Mouse (Mus musculus): Measurements from ENCODE around the gene Cfap44. TPM values are rescaled to one million over a fixed set of nuclear protein-coding genes. Genes with fewer than 3 reads are reported as not detected.

Gene Cfap44
- polyA plus RNA-seq, 1 experiment from 2014 or later, result not detected

DNA sequence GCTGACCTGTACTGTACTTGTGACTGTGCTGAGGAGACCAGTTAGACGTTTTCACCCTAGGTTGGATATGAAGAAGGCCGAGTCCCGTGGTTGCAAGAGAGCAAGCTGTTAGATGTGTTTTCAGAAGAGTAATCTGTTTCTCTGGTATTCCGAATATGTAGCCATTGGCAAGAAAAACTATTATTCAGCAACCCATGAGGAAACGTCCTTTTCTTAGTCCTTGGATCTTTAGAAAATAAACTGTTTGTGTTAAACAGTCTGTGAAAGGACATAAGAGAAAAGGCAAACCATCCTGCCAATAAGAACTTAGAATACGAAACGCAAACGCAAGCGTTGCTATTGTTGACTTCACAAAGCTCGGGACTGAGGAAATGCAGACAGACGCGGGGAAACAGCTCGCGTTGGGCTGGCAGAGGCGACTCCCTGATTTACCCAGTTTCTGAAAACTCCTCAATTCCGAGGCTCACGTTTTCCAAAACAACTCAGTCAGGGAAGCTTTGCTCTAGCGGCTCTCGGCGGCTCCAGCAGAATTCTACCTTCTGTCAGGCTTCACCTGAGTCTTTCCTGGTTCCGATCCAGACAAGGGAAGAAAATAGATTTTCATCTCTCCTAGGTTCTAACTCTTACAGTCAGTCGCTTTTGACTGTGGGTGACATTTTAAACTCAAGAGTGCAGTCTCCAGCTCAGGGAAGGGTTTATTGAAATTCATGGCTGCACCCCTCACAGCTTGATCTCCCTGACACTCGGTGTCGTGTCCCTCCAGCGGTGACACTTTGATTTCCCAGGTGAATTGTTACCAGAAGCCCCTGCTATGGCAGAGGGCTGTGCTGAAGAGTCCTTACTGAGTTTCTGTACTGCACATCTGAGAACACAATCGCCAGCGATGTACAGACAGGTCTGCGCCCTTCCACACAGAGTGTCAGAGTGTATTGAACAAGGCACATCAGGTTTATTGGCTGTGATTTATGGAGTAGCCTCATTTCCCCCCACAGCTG, 87.3 kb downstream of the Cfap44 start:
- 46% methylated on average over 28 of the region's 28 CpGs for WGBS

DNA sequence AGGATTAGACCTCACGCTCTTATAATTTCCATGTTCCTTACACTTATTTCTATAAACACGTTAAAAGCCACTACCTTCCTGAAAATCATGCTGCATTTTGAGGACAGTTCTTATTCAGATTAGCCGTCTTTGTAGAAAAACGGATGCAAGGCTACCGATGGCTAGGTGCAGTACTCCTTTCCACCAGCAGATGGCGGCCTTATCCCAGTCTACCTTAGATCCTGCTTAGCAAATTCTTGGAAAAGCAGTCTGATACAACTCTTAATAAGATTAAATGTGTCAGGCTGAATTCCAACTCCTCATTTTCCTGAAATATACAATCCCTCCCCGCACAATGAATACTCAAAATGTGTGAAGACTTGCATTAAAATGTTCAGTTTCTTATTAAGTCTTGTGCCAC, 89.5 kb downstream of the Cfap44 start:
- no peak for ATAC-seq (ENCODE audit: extremely low read depth, insufficient number of reproducible peaks, low FRiP score, low TSS enrichment)
- 2% methylated on average over 7 of the region's 7 CpGs for WGBS

More for the DNA sequence above, 87.3 kb downstream of the Cfap44 start:
- Histone ChIP-seq H3K27ac (replicated peaks) (peak overlapping the region; percentile 37), H3K27me3 (replicated peaks) (peaks cover 9% of the 10 kb centered on the region), H3K4me2 (0 out of 2 replicates have a peak overlapping the region, but pooled peaks have one; percentile 1), H3K36me3 (peaks cover 22% of the 10 kb centered on the region), H3K4me3 (no peak overlapping the region), H3K9ac (0 out of 2 replicates have a peak overlapping the region, but pooled peaks have one; percentile 16), H3K4me1 (no peaks in the 10 kb centered on the region; the same call in 1 of the 2 replicates), H3K9me3 (no peaks in the 10 kb centered on the region)
- no peak for ATAC-seq (ENCODE audit: extremely low read depth, insufficient number of reproducible peaks, low FRiP score, low TSS enrichment)

DNA sequence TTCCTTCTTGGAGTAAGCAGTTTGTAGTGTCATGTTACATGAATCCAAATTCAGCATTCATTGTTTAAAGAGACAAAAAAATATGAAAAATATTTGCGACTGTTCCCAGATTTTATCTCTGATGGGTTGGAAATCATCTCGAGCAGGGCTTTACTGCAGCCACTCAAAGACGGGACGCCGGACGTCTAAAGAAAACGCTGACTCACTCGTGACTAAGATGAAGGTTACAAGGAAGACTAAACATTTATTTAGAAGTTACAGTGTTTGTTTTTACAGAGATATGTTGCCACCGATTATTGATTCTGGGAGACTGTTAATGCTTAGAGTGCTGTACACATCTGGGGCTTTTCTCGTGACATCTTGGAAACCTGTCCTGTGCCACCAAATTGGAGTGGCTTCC, 90.2 kb downstream of the Cfap44 start:
- H3K27ac ChIP-seq (replicated peaks), result no peak overlapping the region
- no peak for ATAC-seq (ENCODE audit: extremely low read depth, insufficient number of reproducible peaks, low FRiP score, low TSS enrichment)
- 70% methylated on average over 10 of the region's 10 CpGs for WGBS

More for the DNA sequence above, 89.5 kb downstream of the Cfap44 start:
- H3K4me2 ChIP-seq, result no peak overlapping the region
- H3K9me3 ChIP-seq, result no peaks in the 10 kb centered on the region
- no peak overlapping the region for H3K27ac ChIP-seq (replicated peaks)
- no peaks in the 10 kb centered on the region; the same call in 1 of the 2 replicates for H3K4me1 ChIP-seq
- H3K36me3 ChIP-seq, result peaks cover 44% of the 10 kb centered on the region
- no peak overlapping the region for H3K9ac ChIP-seq
- H3K27me3 ChIP-seq (replicated peaks), result peaks cover 9% of the 10 kb centered on the region; the same call in 1 of the 2 replicates
- H3K4me3 ChIP-seq, result no peak overlapping the region

DNA sequence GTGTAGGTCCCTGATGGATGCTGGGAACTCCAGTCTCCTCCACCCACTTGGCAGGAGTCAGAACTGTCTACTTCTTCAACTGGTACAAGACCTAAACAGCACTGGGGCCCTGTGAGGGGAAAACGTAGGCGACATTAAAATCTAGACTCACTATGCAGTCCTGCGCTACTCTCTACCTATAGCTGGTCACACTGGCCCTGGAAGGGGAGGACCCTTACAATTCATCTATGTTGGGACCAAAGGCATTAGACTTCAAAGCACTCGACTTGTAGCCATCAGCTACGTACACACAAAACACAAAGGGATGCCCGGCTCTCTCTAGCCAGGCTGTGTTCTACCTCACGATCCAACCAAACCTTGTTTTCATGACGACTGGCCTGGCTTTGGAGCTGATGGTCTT, 91.1 kb downstream of the Cfap44 start:
- Histone ChIP-seq H3K27me3 (replicated peaks) (peaks cover 4% of the 10 kb centered on the region; the same call in 1 of the 2 replicates), H3K4me1 (no peaks in the 10 kb centered on the region; the same call in 1 of the 2 replicates), H3K4me2 (no peak overlapping the region), H3K36me3 (peaks cover 60% of the 10 kb centered on the region), H3K9ac (no peak overlapping the region), H3K9me3 (no peaks in the 10 kb centered on the region), H3K4me3 (no peak overlapping the region), H3K27ac (replicated peaks) (no peak overlapping the region)
- 81% methylated on average over 8 of the region's 8 CpGs for WGBS
- no peak for ATAC-seq (ENCODE audit: extremely low read depth, insufficient number of reproducible peaks, low FRiP score, low TSS enrichment)

More for the DNA sequence above, 90.2 kb downstream of the Cfap44 start:
- Histone ChIP-seq H3K9ac (no peak overlapping the region), H3K4me1 (no peaks in the 10 kb centered on the region; the same call in 1 of the 2 replicates), H3K4me2 (no peak overlapping the region), H3K27me3 (replicated peaks) (peaks cover 6% of the 10 kb centered on the region; the same call in 1 of the 2 replicates), H3K9me3 (no peaks in the 10 kb centered on the region), H3K4me3 (no peak overlapping the region), H3K36me3 (peaks cover 52% of the 10 kb centered on the region)

DNA sequence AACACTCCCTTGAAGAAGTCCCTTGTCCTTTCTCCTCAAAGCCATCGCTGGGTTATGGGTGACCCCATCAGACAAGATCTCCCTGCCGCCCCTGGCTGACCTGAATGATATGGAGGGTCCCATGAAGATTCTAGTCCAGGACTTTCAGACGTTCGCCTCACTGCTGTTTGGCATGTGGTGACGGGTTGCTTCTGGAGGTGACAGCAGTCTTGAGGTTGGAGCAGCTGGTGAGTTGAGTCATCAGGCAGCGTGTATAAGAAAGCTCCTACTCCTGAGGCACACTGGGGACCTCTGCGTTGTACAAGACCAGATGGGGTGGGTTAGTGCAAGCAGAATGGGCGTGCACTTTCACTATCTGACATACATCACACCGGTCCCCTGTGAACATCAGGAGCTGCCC, 92.0 kb downstream of the Cfap44 start:
- no peak overlapping the region for H3K4me3 ChIP-seq
- H3K27me3 ChIP-seq (replicated peaks), result peaks cover 4% of the 10 kb centered on the region; the same call in 1 of the 2 replicates
- ATAC-seq (ENCODE audit: extremely low read depth, insufficient number of reproducible peaks, low FRiP score, low TSS enrichment), result no peak
- no peak overlapping the region for H3K9ac ChIP-seq
- no peak overlapping the region for H3K4me2 ChIP-seq
- peaks cover 70% of the 10 kb centered on the region for H3K36me3 ChIP-seq
- H3K9me3 ChIP-seq, result no peaks in the 10 kb centered on the region
- H3K27ac ChIP-seq (replicated peaks), result no peak overlapping the region
- WGBS, result 78% methylated on average over 9 of the region's 9 CpGs
- no peaks in the 10 kb centered on the region for H3K4me1 ChIP-seq

DNA sequence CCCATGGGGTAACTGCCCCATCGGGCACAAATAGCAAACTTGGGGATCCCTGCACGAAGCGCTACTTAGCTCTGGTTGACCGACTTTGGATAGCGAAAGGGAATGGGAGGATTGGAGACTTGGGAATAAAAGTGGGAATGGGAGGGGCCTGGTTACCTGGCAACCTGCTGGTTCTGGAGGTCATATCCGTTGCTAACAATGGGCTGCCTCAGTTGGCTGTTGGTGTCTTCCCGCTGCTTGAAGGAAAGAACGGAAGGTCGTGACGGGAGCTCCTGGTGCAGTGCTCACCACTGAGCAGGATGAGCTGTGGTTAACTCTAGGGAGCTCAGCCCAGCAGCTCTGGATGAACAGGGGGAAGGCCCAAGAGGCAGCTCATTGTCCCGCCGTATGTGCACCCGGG, 92.6 kb downstream of the Cfap44 start:
- no peaks in the 10 kb centered on the region for H3K4me1 ChIP-seq
- no peak overlapping the region for H3K9ac ChIP-seq
- WGBS, result 82% methylated on average over 13 of the region's 13 CpGs
- H3K27ac ChIP-seq (replicated peaks), result no peak overlapping the region
- ATAC-seq (ENCODE audit: extremely low read depth, insufficient number of reproducible peaks, low FRiP score, low TSS enrichment), result no peak
- no peak overlapping the region for H3K4me2 ChIP-seq
- peaks cover 75% of the 10 kb centered on the region for H3K36me3 ChIP-seq
- peaks cover 4% of the 10 kb centered on the region; the same call in 1 of the 2 replicates for H3K27me3 ChIP-seq (replicated peaks)
- H3K4me3 ChIP-seq, result no peak overlapping the region
- H3K9me3 ChIP-seq, result no peaks in the 10 kb centered on the region

DNA sequence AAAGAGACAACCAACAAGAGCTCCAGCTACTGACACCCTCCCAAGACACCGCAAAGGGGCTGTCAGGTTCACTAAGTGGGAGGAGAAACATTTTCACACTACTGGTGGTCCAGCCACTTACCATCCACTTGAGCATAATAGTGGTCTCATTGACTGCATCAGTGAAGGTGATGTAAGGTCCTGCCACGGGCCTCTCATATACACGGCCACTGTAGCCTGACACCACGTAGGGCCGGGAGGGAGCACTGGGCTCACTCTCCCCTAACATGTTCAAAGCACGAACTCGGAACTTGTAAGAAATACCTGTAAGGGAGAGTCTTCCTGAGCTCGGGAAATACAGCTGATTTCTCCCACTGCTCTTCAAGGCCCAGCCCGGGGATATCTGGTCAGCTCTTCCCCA, 96.5 kb downstream of the Cfap44 start:
- Histone ChIP-seq H3K4me1 (peaks cover 10% of the 10 kb centered on the region), H3K27me3 (replicated peaks) (no peaks in the 10 kb centered on the region), H3K36me3 (peaks cover 76% of the 10 kb centered on the region), H3K9me3 (no peaks in the 10 kb centered on the region), H3K4me2 (no peak overlapping the region), H3K27ac (replicated peaks) (no peak overlapping the region), H3K4me3 (no peak overlapping the region), H3K9ac (no peak overlapping the region)
- ATAC-seq (ENCODE audit: extremely low read depth, insufficient number of reproducible peaks, low FRiP score, low TSS enrichment), result no peak
- WGBS, result 65% methylated on average over 9 of the region's 9 CpGs

DNA sequence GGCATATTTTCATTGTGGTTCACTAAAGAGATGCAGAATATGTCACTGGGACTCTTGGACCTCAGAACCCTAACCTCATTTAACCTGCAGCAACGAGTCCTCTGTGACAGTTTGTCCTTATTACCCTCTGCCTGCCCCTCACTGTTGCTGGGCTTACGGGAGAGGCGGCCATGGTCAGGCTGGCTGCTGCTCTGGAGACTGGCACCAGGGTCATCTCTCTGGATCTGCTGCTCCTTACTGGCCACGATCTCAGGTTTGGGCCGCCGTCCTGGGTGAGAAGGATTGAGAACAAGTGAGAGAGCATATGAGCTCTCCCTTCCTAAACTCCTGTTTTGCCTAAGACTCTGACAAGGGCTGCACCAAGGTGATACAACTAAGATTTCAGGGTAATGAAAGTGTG, 97.6 kb downstream of the Cfap44 start:
- peaks cover 10% of the 10 kb centered on the region for H3K4me1 ChIP-seq
- no peak overlapping the region for H3K4me2 ChIP-seq
- no peak overlapping the region for H3K27ac ChIP-seq (replicated peaks)
- WGBS, result 83% methylated on average over 6 of the region's 6 CpGs
- H3K27me3 ChIP-seq (replicated peaks), result no peaks in the 10 kb centered on the region
- no peak overlapping the region for H3K9ac ChIP-seq
- ATAC-seq (ENCODE audit: extremely low read depth, insufficient number of reproducible peaks, low FRiP score, low TSS enrichment), result no peak
- H3K4me3 ChIP-seq, result no peak overlapping the region
- H3K9me3 ChIP-seq, result no peaks in the 10 kb centered on the region
- H3K36me3 ChIP-seq, result peaks cover 74% of the 10 kb centered on the region

DNA sequence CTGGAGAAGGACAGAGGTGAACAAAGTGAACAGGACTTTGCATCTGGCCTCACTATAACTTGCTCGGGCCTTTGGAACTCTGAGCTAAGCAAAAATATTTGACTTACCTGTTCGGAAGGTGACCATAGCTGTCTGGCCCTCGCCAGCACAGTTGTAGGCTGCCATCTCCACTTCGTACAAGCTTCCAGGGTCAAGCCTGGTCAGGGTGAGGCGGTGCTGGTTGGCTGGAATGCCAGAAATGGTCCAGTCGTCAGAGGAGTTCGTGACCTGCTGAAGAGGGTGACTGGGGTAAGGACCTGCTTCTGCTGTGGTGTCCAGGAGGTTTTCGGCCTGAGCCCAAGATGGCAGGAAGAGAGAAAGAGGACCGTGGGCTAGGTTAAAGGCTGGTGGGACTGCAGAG, 98.1 kb downstream of the Cfap44 start:
- no peak overlapping the region for H3K4me3 ChIP-seq
- WGBS, result 66% methylated on average over 9 of the region's 9 CpGs
- no peaks in the 10 kb centered on the region for H3K27me3 ChIP-seq (replicated peaks)
- ATAC-seq (ENCODE audit: extremely low read depth, insufficient number of reproducible peaks, low FRiP score, low TSS enrichment), result no peak
- H3K27ac ChIP-seq (replicated peaks), result no peak overlapping the region
- peaks cover 10% of the 10 kb centered on the region for H3K4me1 ChIP-seq
- peaks cover 74% of the 10 kb centered on the region for H3K36me3 ChIP-seq
- no peaks in the 10 kb centered on the region for H3K9me3 ChIP-seq
- H3K9ac ChIP-seq, result no peak overlapping the region
- H3K4me2 ChIP-seq, result no peak overlapping the region

DNA sequence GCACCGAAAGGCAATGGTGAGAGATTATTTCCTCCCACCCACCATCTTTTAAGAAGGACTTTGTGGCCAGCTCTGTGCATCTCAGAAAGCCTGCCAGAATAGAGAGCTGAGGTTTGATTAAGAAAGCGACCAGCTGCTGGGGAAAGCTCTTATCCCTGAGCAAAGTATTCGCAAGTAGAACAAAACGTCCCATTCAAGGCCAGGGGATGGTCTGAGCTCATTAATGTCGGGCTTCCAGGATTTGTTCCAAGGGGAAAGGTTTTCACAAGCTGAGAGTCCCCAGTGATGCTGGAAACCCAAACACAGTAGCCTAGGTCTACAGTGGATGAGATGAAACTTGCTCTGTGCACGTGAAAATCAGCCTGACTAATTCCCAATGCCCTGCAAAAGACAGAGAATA, 99.3 kb downstream of the Cfap44 start:
- no peak overlapping the region for H3K4me2 ChIP-seq
- WGBS, result 47% methylated on average over 6 of the region's 6 CpGs
- peaks cover 3% of the 10 kb centered on the region; the same call in 1 of the 2 replicates for H3K9me3 ChIP-seq
- no peak for ATAC-seq (ENCODE audit: extremely low read depth, insufficient number of reproducible peaks, low FRiP score, low TSS enrichment)
- no peak overlapping the region for H3K4me3 ChIP-seq
- no peak overlapping the region for H3K9ac ChIP-seq
- H3K27me3 ChIP-seq (replicated peaks), result no peaks in the 10 kb centered on the region
- peak overlapping the region; percentile 68 for H3K27ac ChIP-seq (replicated peaks)
- peaks cover 74% of the 10 kb centered on the region for H3K36me3 ChIP-seq
- peaks cover 10% of the 10 kb centered on the region for H3K4me1 ChIP-seq

DNA sequence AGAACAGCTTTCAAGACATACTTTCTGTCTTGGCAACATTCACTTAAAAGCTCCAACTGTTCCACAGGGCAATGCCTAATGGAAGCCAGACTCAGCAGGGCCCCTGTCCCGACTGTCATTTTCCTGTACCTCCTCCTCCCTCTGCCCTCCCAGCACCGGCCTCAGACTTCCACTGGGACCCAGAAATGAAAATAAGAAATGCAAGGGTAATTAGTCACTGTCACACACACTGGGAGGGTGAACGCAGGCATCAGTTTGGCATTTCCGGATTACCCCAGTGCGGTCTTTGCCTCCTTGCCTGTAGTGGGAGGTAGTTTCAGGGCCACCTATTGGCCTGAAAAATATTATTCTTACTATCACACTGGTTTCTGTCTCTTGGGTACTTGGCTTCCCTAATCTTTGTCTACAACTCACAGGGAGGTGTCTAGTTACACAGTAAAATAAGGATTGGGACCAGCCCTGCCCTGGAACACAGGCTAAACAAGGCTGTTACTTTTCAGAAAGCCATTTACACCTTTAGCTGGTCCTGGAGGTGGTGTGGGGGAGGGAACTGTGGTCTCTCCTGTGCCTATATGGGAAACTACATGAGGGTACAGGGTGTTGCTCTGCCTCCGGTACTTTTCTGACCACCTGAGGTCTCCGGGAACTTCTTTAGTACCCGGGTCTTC, 100.0 kb downstream of the Cfap44 start:
- WGBS, result 50% methylated on average over 8 of the region's 8 CpGs
- H3K36me3 ChIP-seq, result peaks cover 74% of the 10 kb centered on the region

More for the DNA sequence above, 100.0 kb downstream of the Cfap44 start:
- peaks cover 3% of the 10 kb centered on the region; the same call in 1 of the 2 replicates for H3K9me3 ChIP-seq
- ATAC-seq (ENCODE audit: extremely low read depth, insufficient number of reproducible peaks, low FRiP score, low TSS enrichment), result no peak
- no peak overlapping the region for H3K4me3 ChIP-seq
- H3K27me3 ChIP-seq (replicated peaks), result no peaks in the 10 kb centered on the region
- peaks cover 10% of the 10 kb centered on the region for H3K4me1 ChIP-seq
- peak overlapping the region; percentile 68 for H3K27ac ChIP-seq (replicated peaks)
- no peak overlapping the region for H3K4me2 ChIP-seq
- H3K9ac ChIP-seq, result peak overlapping the region; percentile 21; the same call in 1 of the 2 replicates

Measured in heart, embryonic 13.5 days (tissue).